Mouse (Mus musculus) thymus, adult 2 months (tissue): ENCODE data around the gene Gmnc.

Experiments used
- CTCF ChIP-seq: fragments of 200-500 bp; IDR thresholded peaks from 2 replicates; pipeline ENCODE4 v1.5.1; 2012; ENCODE audit warnings: mild to moderate bottlenecking, control low read depth, low read length, moderate library complexity, borderline replicate concordance; ENCODE audit not compliant: control insufficient read depth, poor library complexity, insufficient read depth; ENCODE audit errors: extremely low read depth
- POLR2A ChIP-seq: fragments of 200-500 bp; IDR thresholded peaks from 2 replicates; pipeline ENCODE4 v1.6.1; 2012; ENCODE audit warnings: mild to moderate bottlenecking, low read length, control low read depth, moderate library complexity; ENCODE audit not compliant: control insufficient read depth, poor library complexity, insufficient read depth; ENCODE audit errors: extremely low read depth

- TF ChIP-seq POLR2A: no peak
- TF ChIP-seq CTCF: no peak
Measured at GRCm38 (mm10) chr16:27027281-27027680, 35.8 kb upstream of the Gmnc start.
